Mouse (Mus musculus) liver, embryonic 16.5 days (tissue): ENCODE measurements around the gene Tanc1. TPM values are rescaled to one million over a fixed set of nuclear protein-coding genes. Genes with fewer than 3 reads are reported as not detected.

Source experiments
- ATAC-seq: fragments of 200-750 bp; cut with Nextera tagmentation; 2 replicates; pipeline ENCODE4 v1.8.0; 2017; ENCODE audit warnings: low read depth, mild to moderate bottlenecking, moderate number of reproducible peaks, moderate library complexity
- H3K27ac ChIP-seq: fragments of 300-500 bp; sonication (generic); 2 replicates; pipeline ENCODE4 v1.5.1; 2014; ENCODE audit warnings: mild to moderate bottlenecking, low read length
- H3K27me3 ChIP-seq: fragments of 300-500 bp; sonication (generic); 2 replicates; pipeline ENCODE4 v1.6.1; 2014; ENCODE audit warnings: low read depth, low read length, mixed read lengths; ENCODE audit not compliant: control insufficient read depth, insufficient read depth
- H3K36me3 ChIP-seq: fragments of 300-500 bp; sonication (generic); 2 replicates; pipeline ENCODE4 v1.6.1; 2014; ENCODE audit warnings: mild to moderate bottlenecking; ENCODE audit not compliant: control insufficient read depth, insufficient read depth
- H3K4me1 ChIP-seq: fragments of 300-500 bp; sonication (generic); 2 replicates; pipeline ENCODE4 v1.6.1; 2014; ENCODE audit warnings: low read depth, low read length, mixed read lengths; ENCODE audit not compliant: control insufficient read depth
- H3K4me2 ChIP-seq: fragments of 300-500 bp; sonication (generic); 2 replicates; pipeline ENCODE4 v1.6.1; 2014; ENCODE audit warnings: low read depth, low read length, mixed read lengths
- H3K4me3 ChIP-seq: fragments of 300-500 bp; sonication (generic); 2 replicates; pipeline ENCODE4 v1.5.1; 2014; ENCODE audit warnings: low read depth, mild to moderate bottlenecking, low read length
- H3K9ac ChIP-seq: fragments of 300-500 bp; sonication (generic); 2 replicates; pipeline ENCODE4 v1.6.1; 2014; ENCODE audit warnings: low read depth, low read length
- H3K9me3 ChIP-seq: fragments of 300-500 bp; sonication (generic); replicated peaks from 2 replicates; pipeline ENCODE4 v1.6.1; 2016; ENCODE audit warnings: low read length; ENCODE audit not compliant: control insufficient read depth
- WGBS: fragments of 180-500 bp; shearing (Covaris S2); extraction: QIAGEN DNeasy Blood & Tissue Kit; methylation state at CpG from one replicate; pipeline ENCODE4 v1.1.7; 2014; ENCODE audit not compliant: insufficient replicate concordance; 5-methylcytosine and 5-hydroxymethylcytosine counted together
- polyA plus RNA-seq: library from polyadenylated mRNA; unstranded; fragments of >200 nt; fragmentation: Nextera tagmentation; extraction: Ambion mirVana; gene quantifications from 2 replicates; pipeline ENCODE4 v1.2.1, GENCODE M21; 2015

Tanc1 gene
- polyA plus RNA-seq, 1 experiment from 2014 or later = 3.9 TPM

- H3K36me3 ChIP-seq = no peaks in the 10 kb centered on the region
- 42% methylated on average over 5 of the region's 5 CpGs for WGBS
- no peak overlapping the region for H3K4me3 ChIP-seq
- H3K27ac ChIP-seq = no peak overlapping the region
- H3K4me1 ChIP-seq = no peaks in the 10 kb centered on the region; the same call in 1 of the 2 replicates
- no peak overlapping the region for H3K9ac ChIP-seq
- no peaks in the 10 kb centered on the region for H3K9me3 ChIP-seq
- no peak overlapping the region for H3K4me2 ChIP-seq
- no peak for ATAC-seq
- H3K27me3 ChIP-seq = no peaks in the 10 kb centered on the region
Measured at GRCm38 (mm10) chr2:59680736-59681135, 68.9 kb downstream of the Tanc1 start.

- Histone ChIP-seq H3K4me3 (no peak overlapping the region), H3K27me3 (no peaks in the 10 kb centered on the region), H3K9ac (no peak overlapping the region), H3K4me2 (no peak overlapping the region), H3K9me3 (no peaks in the 10 kb centered on the region), H3K4me1 (no peaks in the 10 kb centered on the region; the same call in 1 of the 2 replicates), H3K27ac (no peak overlapping the region), H3K36me3 (no peaks in the 10 kb centered on the region)
- no peak for ATAC-seq
- WGBS = 37% methylated on average over 4 of the region's 4 CpGs
Measured at GRCm38 (mm10) chr2:59681181-59681580, 69.3 kb downstream of the Tanc1 start.

DNA sequence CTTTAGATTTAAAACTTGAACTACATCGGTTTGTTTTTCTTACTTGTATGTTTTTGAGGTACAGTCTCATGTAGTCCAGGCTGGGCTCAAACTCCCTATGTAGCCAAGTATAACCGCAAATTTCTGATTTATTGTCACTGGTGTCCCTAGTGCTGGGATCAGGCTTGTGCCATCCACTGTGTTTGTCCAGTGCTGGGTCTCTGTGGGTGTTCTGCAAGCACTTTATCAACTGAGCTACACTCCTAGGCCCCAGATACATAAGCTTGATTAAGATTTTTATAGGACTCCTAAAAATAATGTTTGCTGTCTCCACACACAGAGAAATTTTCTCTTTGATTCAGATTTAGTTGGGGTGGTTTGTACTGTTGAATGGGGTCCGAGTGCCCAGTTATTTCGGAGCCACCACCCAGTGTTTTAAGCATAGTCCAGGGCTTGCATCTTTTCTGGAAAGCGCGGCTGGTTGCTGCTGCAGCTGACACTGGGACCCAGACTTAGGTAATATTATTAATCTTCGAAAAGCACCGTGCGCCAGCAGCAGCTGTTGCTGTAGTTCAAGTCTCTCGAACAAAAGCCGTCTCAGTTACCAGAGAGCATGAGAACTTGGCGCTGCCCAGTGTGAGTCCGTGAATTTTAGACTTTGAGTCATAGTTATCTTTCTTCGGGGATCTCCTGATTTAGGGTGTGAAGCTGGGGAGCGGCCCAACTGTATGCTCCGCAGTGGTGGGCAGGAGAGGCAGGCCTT is 73.2 kb downstream of the Tanc1 start:
- no peaks in the 10 kb centered on the region for H3K4me1 ChIP-seq
- H3K27me3 ChIP-seq = no peaks in the 10 kb centered on the region
- no peak overlapping the region for H3K4me2 ChIP-seq
- H3K9ac ChIP-seq = no peak overlapping the region
- no peak overlapping the region for H3K27ac ChIP-seq
- no peak overlapping the region for H3K4me3 ChIP-seq
- no peaks in the 10 kb centered on the region for H3K36me3 ChIP-seq
- H3K9me3 ChIP-seq = no peaks in the 10 kb centered on the region
- no peak for ATAC-seq
- WGBS = 75% methylated on average over 16 of the region's 16 CpGs

GRCm38 (mm10) chr2:59685606-59685950 is 73.7 kb downstream of the Tanc1 start:
- ATAC-seq = no peak
- no peaks in the 10 kb centered on the region for H3K36me3 ChIP-seq
- H3K9me3 ChIP-seq = no peaks in the 10 kb centered on the region
- 81% methylated on average over 4 of the region's 4 CpGs for WGBS
- no peaks in the 10 kb centered on the region for H3K4me1 ChIP-seq
- no peak overlapping the region for H3K4me2 ChIP-seq
- H3K27me3 ChIP-seq = no peaks in the 10 kb centered on the region
- H3K9ac ChIP-seq = no peak overlapping the region
- no peak overlapping the region for H3K27ac ChIP-seq
- H3K4me3 ChIP-seq = no peak overlapping the region

GRCm38 (mm10) chr2:59688261-59689104 is 76.6 kb downstream of the Tanc1 start:
- WGBS = 48% methylated on average over 16 of the region's 16 CpGs
- H3K36me3 ChIP-seq = no peaks in the 10 kb centered on the region
- no peak overlapping the region for H3K4me3 ChIP-seq
- no peaks in the 10 kb centered on the region for H3K9me3 ChIP-seq
- no peak overlapping the region for H3K4me2 ChIP-seq
- no peak for ATAC-seq
- H3K9ac ChIP-seq = no peak overlapping the region
- no peaks in the 10 kb centered on the region for H3K27me3 ChIP-seq
- H3K27ac ChIP-seq = no peak overlapping the region
- H3K4me1 ChIP-seq = no peaks in the 10 kb centered on the region

DNA sequence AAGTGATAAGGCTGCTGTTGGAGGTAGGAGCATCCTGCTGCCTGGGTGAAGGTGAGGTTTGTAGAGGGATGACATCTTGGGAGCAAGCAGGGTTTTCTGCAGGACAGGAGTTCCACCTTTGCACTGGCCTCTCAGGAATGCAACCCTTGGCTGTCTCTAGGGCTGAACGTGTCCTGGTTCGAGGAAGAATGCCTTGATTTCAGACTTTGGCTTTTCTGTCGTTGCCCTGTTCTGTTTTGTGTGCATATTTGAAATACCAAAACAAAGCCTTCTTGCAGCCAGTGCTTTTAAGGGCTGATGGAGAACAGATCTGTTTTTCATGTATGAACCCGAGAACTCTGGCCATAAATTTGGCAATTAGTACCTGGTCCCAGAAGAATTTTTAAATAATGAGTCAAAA is 79.3 kb downstream of the Tanc1 start:
- 55% methylated on average over 4 of the region's 4 CpGs for WGBS
- Histone ChIP-seq H3K9ac (no peak overlapping the region), H3K36me3 (no peaks in the 10 kb centered on the region), H3K4me1 (no peaks in the 10 kb centered on the region), H3K27me3 (no peaks in the 10 kb centered on the region), H3K27ac (no peak overlapping the region), H3K9me3 (no peaks in the 10 kb centered on the region), H3K4me3 (no peak overlapping the region), H3K4me2 (no peak overlapping the region)
- no peak for ATAC-seq

DNA sequence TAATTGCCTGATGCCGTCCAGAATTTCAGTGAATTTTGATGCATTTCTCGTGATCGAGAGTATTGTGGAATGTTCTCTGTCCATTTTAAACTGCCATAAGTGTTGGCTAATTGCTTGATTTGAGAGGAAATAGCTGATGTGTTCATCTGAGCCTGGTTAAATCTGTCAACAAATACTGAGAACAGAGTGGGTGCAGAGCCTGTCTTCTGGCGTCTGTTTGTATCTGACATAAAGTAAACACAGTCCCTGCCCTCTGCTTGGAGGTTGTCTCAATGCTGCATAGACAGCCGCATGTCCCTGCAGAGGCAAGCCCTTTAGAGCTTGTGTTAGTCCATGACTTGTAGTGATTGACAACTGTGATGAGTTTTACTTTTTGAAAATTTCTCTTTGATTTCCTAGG is 81.6 kb downstream of the Tanc1 start:
- Histone ChIP-seq H3K27ac (no peak overlapping the region), H3K4me1 (peaks cover 3% of the 10 kb centered on the region; the same call in 1 of the 2 replicates), H3K36me3 (no peaks in the 10 kb centered on the region), H3K27me3 (no peaks in the 10 kb centered on the region), H3K4me3 (no peak overlapping the region), H3K9me3 (no peaks in the 10 kb centered on the region), H3K9ac (no peak overlapping the region), H3K4me2 (no peak overlapping the region)
- ATAC-seq = peak; percentile 79
- WGBS = 61% methylated on average over 5 of the region's 5 CpGs

- no peak for ATAC-seq
- Histone ChIP-seq H3K36me3 (no peaks in the 10 kb centered on the region), H3K4me3 (no peak overlapping the region), H3K27me3 (no peaks in the 10 kb centered on the region), H3K4me2 (no peak overlapping the region), H3K4me1 (peaks cover 3% of the 10 kb centered on the region; the same call in 1 of the 2 replicates), H3K9ac (no peak overlapping the region), H3K9me3 (no peaks in the 10 kb centered on the region), H3K27ac (no peak overlapping the region)
- WGBS = 61% methylated on average over 3 of the region's 3 CpGs
Measured at GRCm38 (mm10) chr2:59697123-59697522, 85.3 kb downstream of the Tanc1 start.
